Mouse (Mus musculus) hindbrain, embryonic 10.5 days (tissue): ENCODE measurements at regions not wholly inside any gene's neighbourhood (a gene's known extent, or its start where the extent isn't known, plus 50 kb on each side); places are given as distances from the start of the nearest gene placed in this dataset.
"Not testable (repeated sequence)": the region's sequence is repeated elsewhere in the genome, so short reads cannot be mapped to it uniquely, and the experiment has no call there.

Experiments used
- DNase-seq: peaks from one replicate; pipeline ENCODE4 v3.0.0-alpha.2; 2017; ENCODE audit warnings: low spot score
- H3K27ac ChIP-seq: fragments of 300-500 bp; sonication (generic); 2 replicates; pipeline ENCODE4 v1.5.1; 2016; ENCODE audit warnings: mild to moderate bottlenecking, moderate library complexity
- H3K27me3 ChIP-seq: fragments of 300-500 bp; sonication (generic); 2 replicates; pipeline ENCODE4 v1.6.1; 2016; ENCODE audit warnings: mild to moderate bottlenecking; ENCODE audit not compliant: poor library complexity, insufficient read depth, severe bottlenecking
- H3K36me3 ChIP-seq: fragments of 300-500 bp; sonication (generic); 2 replicates; pipeline ENCODE4 v1.6.1; 2016; ENCODE audit warnings: mild to moderate bottlenecking, moderate library complexity
- H3K4me1 ChIP-seq: fragments of 300-500 bp; sonication (generic); replicated peaks from 2 replicates; pipeline ENCODE4 v1.6.1; 2016; ENCODE audit warnings: mild to moderate bottlenecking
- H3K4me3 ChIP-seq: fragments of 300-500 bp; sonication (generic); 2 replicates; pipeline ENCODE4 v1.5.1; 2016; ENCODE audit warnings: mild to moderate bottlenecking, moderate library complexity
- H3K9me3 ChIP-seq: fragments of 300-500 bp; sonication (generic); 2 replicates; pipeline ENCODE4 v1.6.1; 2016; ENCODE audit warnings: mild to moderate bottlenecking, moderate library complexity
- WGBS: fragments of 180-500 bp; shearing (Covaris S2); methylation state at CpG from one replicate; pipeline ENCODE4 v1.1.7; 2016; 5-methylcytosine and 5-hydroxymethylcytosine counted together

DNA sequence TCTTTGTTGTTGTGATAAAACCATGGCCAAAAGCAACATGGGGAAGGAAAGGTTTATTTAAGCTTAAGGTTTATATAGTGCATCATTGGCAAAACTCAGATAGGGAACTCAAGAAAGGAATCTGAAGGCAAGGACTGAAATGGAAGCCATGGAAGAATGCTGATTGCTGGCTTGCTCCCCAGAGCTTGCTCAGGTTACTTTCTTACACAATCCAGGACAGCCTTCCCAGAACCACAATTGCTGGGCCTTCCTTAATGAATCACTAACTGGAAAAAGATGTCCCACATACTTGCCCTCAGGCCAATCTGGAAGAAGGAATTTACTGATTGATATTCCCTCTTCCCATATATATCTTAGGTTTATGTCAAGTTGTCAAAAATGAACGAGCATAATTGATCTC lies 310.8 kb downstream of the Gxylt1 start:
- H3K27ac ChIP-seq = no peak overlapping the region
- 92% methylated on average over 1 of the region's 1 CpGs for WGBS
- no peaks in the 10 kb centered on the region for H3K9me3 ChIP-seq
- no peak overlapping the region for H3K4me3 ChIP-seq
- H3K36me3 ChIP-seq = no peaks in the 10 kb centered on the region
- DNase-seq = no peak
- H3K4me1 ChIP-seq = no peaks in the 10 kb centered on the region
- no peaks in the 10 kb centered on the region for H3K27me3 ChIP-seq

GRCm38 (mm10) chr15:92950912-92951311 lies 324.1 kb downstream of the Gxylt1 start:
- WGBS = 88% methylated on average over 3 of the region's 3 CpGs
- not testable (repeated sequence) for DNase-seq, H3K27ac ChIP-seq, H3K4me1 ChIP-seq, H3K36me3 ChIP-seq, H3K27me3 ChIP-seq, H3K9me3 ChIP-seq, H3K4me3 ChIP-seq

GRCm38 (mm10) chr15:92946216-92946615 lies 328.8 kb downstream of the Gxylt1 start:
- Histone ChIP-seq H3K9me3 (no peaks in the 10 kb centered on the region), H3K4me1 (0 out of 2 replicates have a peak, but pooled peaks cover 4% of the 10 kb centered on the region), H3K27me3 (no peaks in the 10 kb centered on the region), H3K27ac (no peak overlapping the region), H3K4me3 (no peak overlapping the region), H3K36me3 (no peaks in the 10 kb centered on the region)
- no peak for DNase-seq
- WGBS = 64% methylated on average over 5 of the region's 5 CpGs

- DNase-seq = no peak
These were observed 371.2 kb downstream of the Gxylt1 start for GRCm38 (mm10) chr15:92903821-92904220.

DNA sequence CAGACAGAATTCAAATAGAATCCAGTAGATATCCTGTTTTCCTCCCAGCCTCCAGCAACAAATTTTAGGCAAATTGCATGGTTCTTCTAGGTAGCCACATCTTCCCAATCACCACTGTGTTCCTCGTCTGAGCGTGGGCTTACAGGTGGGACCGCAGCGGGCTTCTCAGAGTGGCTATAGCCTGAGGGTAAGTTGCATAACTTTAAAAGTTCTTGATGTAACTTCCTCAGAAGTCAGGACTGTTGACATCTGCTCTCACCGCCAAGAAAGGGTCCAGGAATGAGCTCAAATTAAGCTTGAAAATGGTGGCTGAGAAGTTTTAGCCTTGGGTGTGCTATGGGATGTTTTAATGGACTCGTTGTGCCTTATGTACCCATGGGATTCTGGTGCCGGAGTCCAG lies 377.7 kb downstream of the Gxylt1 start:
- H3K9me3 ChIP-seq = no peaks in the 10 kb centered on the region
- 88% methylated on average over 7 of the region's 7 CpGs for WGBS
- no peak overlapping the region for H3K27ac ChIP-seq

More at GRCm38 (mm10) chr15:92903821-92904220, 371.2 kb downstream of the Gxylt1 start:
- Histone ChIP-seq H3K36me3 (no peaks in the 10 kb centered on the region), H3K4me1 (no peaks in the 10 kb centered on the region), H3K27ac (no peak overlapping the region), H3K9me3 (no peaks in the 10 kb centered on the region), H3K4me3 (no peak overlapping the region), H3K27me3 (no peaks in the 10 kb centered on the region)
- 75% methylated on average over 8 of the region's 8 CpGs for WGBS

DNA sequence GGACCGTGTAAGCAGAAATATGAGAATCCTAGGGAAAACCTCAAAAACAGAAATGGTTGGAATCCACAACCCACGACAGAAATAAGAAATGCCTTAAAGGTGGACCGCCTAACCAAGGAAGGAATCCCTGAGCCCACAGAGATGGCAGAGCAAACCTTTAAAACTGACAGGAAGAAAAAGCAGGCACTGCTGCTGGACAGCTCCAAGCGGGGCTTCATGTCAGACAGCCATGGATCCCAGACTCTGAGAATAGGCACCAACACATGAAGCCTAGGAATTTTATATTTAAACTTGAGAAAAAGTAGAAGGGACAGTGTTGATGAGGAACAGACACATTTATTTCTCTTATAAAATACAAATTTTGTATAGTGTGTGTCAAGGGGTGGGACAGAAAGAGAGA lies 379.1 kb downstream of the Gxylt1 start:
- DNase-seq = no peak
- Histone ChIP-seq H3K4me1 (no peaks in the 10 kb centered on the region), H3K9me3 (no peaks in the 10 kb centered on the region), H3K4me3 (no peak overlapping the region), H3K36me3 (no peaks in the 10 kb centered on the region), H3K27me3 (no peaks in the 10 kb centered on the region), H3K27ac (no peak overlapping the region)
- 74% methylated on average over 4 of the region's 4 CpGs for WGBS

More for the DNA sequence above, 377.7 kb downstream of the Gxylt1 start:
- no peak for DNase-seq
- Histone ChIP-seq H3K4me3 (no peak overlapping the region), H3K36me3 (no peaks in the 10 kb centered on the region), H3K27me3 (no peaks in the 10 kb centered on the region), H3K4me1 (no peaks in the 10 kb centered on the region)

- DNase-seq = no peak
These were observed 398.5 kb downstream of the Gxylt1 start for GRCm38 (mm10) chr15:92876438-92876837.

GRCm38 (mm10) chr15:92864106-92864505 lies 410.9 kb downstream of the Gxylt1 start:
- H3K9me3 ChIP-seq = no peaks in the 10 kb centered on the region
- WGBS = 86% methylated on average over 5 of the region's 5 CpGs
- H3K27ac ChIP-seq = no peak overlapping the region

More at GRCm38 (mm10) chr15:92876438-92876837, 398.5 kb downstream of the Gxylt1 start:
- H3K27me3 ChIP-seq = no peaks in the 10 kb centered on the region
- no peaks in the 10 kb centered on the region for H3K36me3 ChIP-seq
- 82% methylated on average over 5 of the region's 5 CpGs for WGBS
- no peaks in the 10 kb centered on the region for H3K9me3 ChIP-seq
- no peak overlapping the region for H3K27ac ChIP-seq
- no peak overlapping the region for H3K4me3 ChIP-seq
- H3K4me1 ChIP-seq = no peaks in the 10 kb centered on the region

DNA sequence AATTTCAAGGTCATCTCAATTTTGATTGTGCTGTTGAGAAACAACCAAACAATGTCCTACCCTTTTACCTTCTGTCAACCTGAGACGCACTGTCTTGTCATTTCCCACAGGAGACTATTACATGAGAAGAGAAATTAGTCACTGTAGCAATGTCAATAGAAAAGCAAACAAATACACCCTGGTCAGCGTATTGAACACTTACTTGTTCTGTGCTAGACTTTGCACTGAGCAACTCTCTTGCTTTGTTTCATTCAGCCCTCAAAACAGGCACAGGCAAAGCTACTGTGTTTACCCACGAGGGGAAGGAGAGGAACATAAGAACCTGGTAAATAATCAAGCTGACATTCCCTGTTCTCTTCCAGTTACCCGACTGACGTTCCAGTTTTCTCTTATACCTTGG lies 424.1 kb downstream of the Gxylt1 start:
- H3K4me1 ChIP-seq = no peaks in the 10 kb centered on the region
- no peak overlapping the region for H3K4me3 ChIP-seq
- WGBS = 65% methylated on average over 5 of the region's 5 CpGs
- no peak overlapping the region for H3K27ac ChIP-seq
- H3K36me3 ChIP-seq = no peaks in the 10 kb centered on the region
- DNase-seq = no peak
- no peaks in the 10 kb centered on the region for H3K9me3 ChIP-seq
- no peaks in the 10 kb centered on the region for H3K27me3 ChIP-seq

More at GRCm38 (mm10) chr15:92864106-92864505, 410.9 kb downstream of the Gxylt1 start:
- H3K36me3 ChIP-seq = no peaks in the 10 kb centered on the region
- no peak overlapping the region for H3K4me3 ChIP-seq
- H3K27me3 ChIP-seq = no peaks in the 10 kb centered on the region
- DNase-seq = no peak
- H3K4me1 ChIP-seq = no peaks in the 10 kb centered on the region

DNA sequence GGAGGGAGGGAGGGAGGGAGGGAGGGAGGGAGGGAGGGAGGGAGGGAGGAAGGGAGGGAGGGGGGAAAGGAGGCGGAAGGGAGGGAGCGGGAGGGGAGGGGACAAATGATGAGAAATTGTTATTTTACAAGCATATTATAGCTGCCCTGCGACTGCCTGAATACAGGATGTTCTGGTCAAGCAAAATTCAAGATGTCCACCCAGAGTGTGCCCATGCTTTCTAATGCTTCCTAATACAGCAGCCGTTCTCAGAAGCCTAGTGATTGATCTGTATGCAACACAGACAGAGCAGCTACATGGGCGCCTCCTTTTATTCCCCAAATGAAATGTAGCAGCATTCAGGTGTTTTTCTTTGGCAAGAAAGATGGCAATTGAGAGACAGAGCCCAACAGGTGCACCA lies 434.9 kb downstream of the Gxylt1 start:
- DNase-seq = no peak
- H3K27me3 ChIP-seq = no peaks in the 10 kb centered on the region
- 86% methylated on average over 5 of the region's 5 CpGs for WGBS

GRCm38 (mm10) chr15:92839611-92840010 lies 435.4 kb downstream of the Gxylt1 start:
- WGBS = 79% methylated on average over 4 of the region's 4 CpGs
- no peaks in the 10 kb centered on the region; the same call in 1 of the 2 replicates for H3K9me3 ChIP-seq
- no peaks in the 10 kb centered on the region for H3K27me3 ChIP-seq
- H3K36me3 ChIP-seq = no peaks in the 10 kb centered on the region
- no peak for DNase-seq
- no peak overlapping the region for H3K27ac ChIP-seq
- H3K4me3 ChIP-seq = no peak overlapping the region
- no peaks in the 10 kb centered on the region for H3K4me1 ChIP-seq

More for the DNA sequence above, 434.9 kb downstream of the Gxylt1 start:
- Histone ChIP-seq H3K36me3 (no peaks in the 10 kb centered on the region), H3K4me3 (no peak overlapping the region), H3K9me3 (no peaks in the 10 kb centered on the region; the same call in 1 of the 2 replicates), H3K4me1 (no peaks in the 10 kb centered on the region), H3K27ac (no peak overlapping the region)

GRCm38 (mm10) chr15:92826136-92826535 lies 429.5 kb downstream of the Pdzrn4 start:
- Histone ChIP-seq H3K4me3 (no peak overlapping the region), H3K9me3 (0 out of 2 replicates have a peak, but pooled peaks cover 4% of the 10 kb centered on the region), H3K4me1 (no peaks in the 10 kb centered on the region), H3K27ac (no peak overlapping the region), H3K36me3 (no peaks in the 10 kb centered on the region), H3K27me3 (no peaks in the 10 kb centered on the region)
- DNase-seq = no peak
- 88% methylated on average over 4 of the region's 4 CpGs for WGBS
